Mouse (Mus musculus) layer of hippocampus, adult 2 months (tissue): ENCODE measurements around the gene Spag7. TPM values are rescaled to one million over a fixed set of nuclear protein-coding genes. Genes with fewer than 3 reads are reported as not detected.

Experiments used
- DNase-seq, 2 experiments: peaks; one replicate each; pipeline ENCODE4 v3.0.0; 2022; ENCODE audit warnings: low spot score in 2 of 2
- H3K27ac ChIP-seq: fragments of 200-600 bp; 2 replicates; pipeline ENCODE4 v1.8.1; 2022
- H3K4me3 ChIP-seq: fragments of 200-600 bp; 2 replicates; pipeline ENCODE4 v1.8.1; 2022; ENCODE audit warnings: mild to moderate bottlenecking
- CTCF ChIP-seq: fragments of 200-600 bp; conservative IDR thresholded peaks from 2 replicates; pipeline ENCODE4 v1.8.1; 2022; ENCODE audit warnings: antibody characterized with exemption, mild to moderate bottlenecking, moderate library complexity
- total RNA-seq, 2 experiments: library from RNA; stranded (reverse); gene quantifications; 2 replicates each; pipeline ENCODE4 v1.2.3; 2021

Spag7 gene
- total RNA-seq, 2 experiments from 2014 or later: 50.8 to 54.7 TPM

- TF ChIP-seq CTCF: no peak
- no peak overlapping the region for H3K4me3 ChIP-seq
- no peak for DNase-seq
- peak overlapping the region; percentile 100 for H3K27ac ChIP-seq
These were observed 29.8 kb upstream of the Spag7 start for GRCm38 (mm10) chr11:70699051-70699450.

- no peak for DNase-seq
- peak; percentile 39 for TF ChIP-seq CTCF
- Histone ChIP-seq H3K27ac (no peak overlapping the region), H3K4me3 (no peak overlapping the region)
These were observed 28.2 kb upstream of the Spag7 start for GRCm38 (mm10) chr11:70697376-70697775.

DNA sequence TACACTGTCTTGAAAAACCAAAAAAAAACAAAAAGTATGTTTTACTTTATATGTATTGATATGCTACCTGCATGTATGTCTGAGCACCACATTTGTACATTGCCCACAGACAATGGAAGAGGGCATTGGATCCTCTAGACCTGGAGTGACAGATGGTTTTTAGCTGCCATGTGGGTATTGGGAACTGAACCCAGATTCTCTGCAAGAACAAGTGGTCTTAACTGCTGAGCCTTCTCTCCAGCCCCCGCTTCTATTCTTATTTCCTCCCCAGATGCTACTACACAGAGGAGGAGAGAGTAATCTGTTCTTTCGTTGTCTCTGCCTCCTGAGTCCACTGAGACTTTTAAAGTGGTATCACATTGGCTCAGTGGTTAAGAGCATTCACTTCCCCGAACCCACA, 24.3 kb upstream of the Spag7 start:
- TF ChIP-seq CTCF: no peak
- H3K4me3 ChIP-seq: no peak overlapping the region
- peak overlapping the region; percentile 61 for H3K27ac ChIP-seq
- peak; percentile 65 to 68 for DNase-seq

DNA sequence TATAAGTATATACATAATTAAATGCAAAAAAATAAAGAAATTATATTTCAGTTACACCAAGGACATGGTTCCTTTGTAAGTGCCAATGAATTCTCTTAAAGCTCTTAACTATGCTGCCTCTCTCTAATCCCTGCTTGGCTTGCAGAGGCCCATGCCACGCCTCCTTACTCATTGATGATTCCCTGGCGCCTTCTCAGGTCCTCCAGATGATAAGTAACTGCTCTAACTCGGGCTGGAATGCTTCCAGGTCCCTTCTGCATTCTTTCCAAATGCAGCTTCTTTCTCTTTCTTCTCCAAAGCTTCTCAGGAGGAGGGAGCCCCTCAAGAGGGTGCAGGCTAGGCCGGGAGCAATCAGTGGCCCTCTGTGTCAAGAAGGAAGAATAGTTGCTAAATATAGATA, 20.4 kb upstream of the Spag7 start:
- Histone ChIP-seq H3K27ac (peak overlapping the region; percentile 100), H3K4me3 (no peak overlapping the region)
- TF ChIP-seq CTCF: no peak
- no peak for DNase-seq

DNA sequence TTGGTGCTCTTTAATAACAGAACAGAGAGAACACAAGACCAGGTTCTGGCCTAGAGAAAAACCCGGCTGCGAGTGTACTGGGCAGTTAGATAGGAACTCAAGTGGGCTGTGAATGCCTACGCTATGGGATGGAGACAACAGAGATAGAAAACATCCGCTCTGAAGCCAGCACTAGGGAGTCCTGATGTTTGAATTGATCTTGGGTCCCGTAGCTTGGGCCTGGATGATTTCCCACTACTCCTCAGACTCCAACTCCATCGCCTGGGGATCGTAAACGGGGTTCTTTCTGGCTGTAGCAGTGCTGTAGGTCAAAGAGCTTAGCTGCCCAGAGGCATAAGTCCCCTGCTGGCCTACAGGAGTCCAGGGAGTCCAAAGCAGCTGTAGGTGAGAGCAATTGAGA, 19.2 kb upstream of the Spag7 start:
- no peak for DNase-seq

GRCm38 (mm10) chr11:70687601-70688199, 18.5 kb upstream of the Spag7 start, which contains the start of gene Camta2:
Camta2 (minus strand) TSS chr11:70688105.
- H3K27ac ChIP-seq: peak within 1 kb of the TSS; percentile 100
- H3K4me3 ChIP-seq: peak within 1 kb of the TSS; percentile 94
- peak; percentile 84 to 89 for DNase-seq
- TF ChIP-seq CTCF: peak; percentile 81

More for the DNA sequence above, 19.2 kb upstream of the Spag7 start:
- Histone ChIP-seq H3K4me3 (peak overlapping the region; percentile 94), H3K27ac (peak overlapping the region; percentile 100)
- no peak for TF ChIP-seq CTCF

DNA sequence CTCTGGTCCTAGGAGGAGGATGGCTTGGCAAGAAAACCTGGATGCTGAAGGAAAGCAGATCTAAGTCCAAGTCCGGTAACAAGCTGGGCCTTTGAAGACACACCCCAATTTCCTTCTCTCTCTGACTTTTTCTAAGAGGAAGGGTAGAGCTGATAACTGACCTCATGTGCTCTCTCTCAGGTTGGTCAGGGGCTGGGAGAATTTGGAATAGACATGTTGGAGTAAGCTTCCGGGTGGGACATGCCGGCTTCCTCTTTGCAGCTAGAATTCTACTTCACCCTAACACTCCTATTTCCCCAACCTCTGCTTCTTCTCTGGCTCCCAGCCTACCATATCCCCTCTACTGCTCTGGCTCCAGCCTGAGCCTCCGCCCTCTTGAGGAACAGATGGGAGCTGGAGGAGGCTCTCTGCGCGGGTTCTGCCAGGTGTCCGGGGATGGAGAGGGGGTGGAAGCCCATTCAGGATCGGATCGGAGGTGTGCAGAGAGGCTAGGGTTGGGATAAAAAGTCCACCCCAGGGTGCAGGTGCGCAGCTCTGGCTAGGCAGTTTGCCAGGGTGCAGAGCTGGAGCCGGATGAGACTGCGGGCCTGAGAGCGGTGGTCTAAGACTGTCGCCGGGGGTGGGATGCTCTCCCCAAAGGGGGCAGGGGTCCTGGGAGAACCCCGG, 17.8 kb upstream of the Spag7 start:
- H3K27ac ChIP-seq: peak overlapping the region; percentile 100
- DNase-seq: peak; percentile 70 to 71
- TF ChIP-seq CTCF: no peak
- peak overlapping the region; percentile 94 for H3K4me3 ChIP-seq

GRCm38 (mm10) chr11:70683640-70684039, 14.4 kb upstream of the Spag7 start:
- Histone ChIP-seq H3K27ac (peak overlapping the region; percentile 100), H3K4me3 (peak overlapping the region; percentile 23; the same call in 1 of the 2 replicates)
- no peak for TF ChIP-seq CTCF
- no peak for DNase-seq

DNA sequence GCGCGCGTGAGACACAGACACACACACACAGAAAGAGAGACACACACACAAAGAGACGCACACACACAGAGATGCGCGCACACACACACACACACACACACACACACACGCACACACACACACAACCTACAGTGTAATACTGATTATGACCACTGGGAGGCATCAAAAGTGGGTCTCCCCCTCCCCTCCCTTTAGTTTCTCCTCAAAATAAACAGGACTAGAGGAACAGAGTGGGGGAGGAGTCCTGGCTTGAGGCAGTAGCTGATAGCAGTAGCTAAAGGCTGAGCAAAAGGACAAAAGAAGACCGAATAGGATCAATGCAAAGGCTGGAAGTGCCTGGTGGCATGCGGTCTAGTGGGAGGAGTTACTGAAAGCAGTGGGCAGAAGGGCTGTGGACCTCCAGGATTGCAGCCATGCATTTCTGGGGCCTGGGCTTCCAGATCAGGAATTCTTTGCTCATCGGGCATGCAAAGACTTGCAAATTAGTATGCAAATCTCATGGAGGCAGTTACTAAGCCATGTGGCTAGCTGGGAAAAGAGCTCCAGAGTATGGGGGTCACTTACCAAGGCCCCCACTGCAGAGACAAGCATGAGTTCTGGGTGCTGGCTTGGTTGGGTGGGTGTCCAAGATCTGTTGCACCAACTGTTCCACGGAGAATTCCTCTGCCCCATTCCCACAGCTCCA, 12.8 kb upstream of the Spag7 start:
- peak overlapping the region; percentile 9; the same call in 1 of the 2 replicates for H3K4me3 ChIP-seq
- DNase-seq: no peak
- H3K27ac ChIP-seq: peak overlapping the region; percentile 100
- TF ChIP-seq CTCF: peak; percentile 65

- TF ChIP-seq CTCF: no peak
- H3K27ac ChIP-seq: peak overlapping the region; percentile 68
- no peak overlapping the region for H3K4me3 ChIP-seq
- DNase-seq: no peak
These were observed 12.0 kb upstream of the Spag7 start for GRCm38 (mm10) chr11:70681170-70681569.

DNA sequence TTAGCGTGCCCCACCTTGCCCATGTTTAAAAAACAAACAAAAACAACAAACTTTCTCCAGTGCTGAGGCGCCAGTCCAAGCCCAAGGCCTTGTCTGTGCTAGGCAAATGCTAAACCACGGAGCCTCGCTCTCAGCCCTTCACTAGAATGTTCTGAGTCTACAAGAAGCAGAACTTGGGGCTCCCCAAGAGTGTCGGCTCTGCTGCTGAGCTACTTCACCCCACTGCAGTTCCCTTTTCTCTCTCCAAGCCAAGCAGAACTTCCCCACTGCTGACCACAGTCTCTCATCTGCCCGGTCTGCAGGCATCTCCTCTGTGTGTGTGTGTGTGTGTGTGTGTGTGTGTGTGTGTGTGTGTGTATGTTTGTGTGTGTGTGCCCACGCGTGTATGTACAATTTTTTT, 10.7 kb upstream of the Spag7 start:
- H3K27ac ChIP-seq: peak overlapping the region; percentile 24; the same call in 1 of the 2 replicates
- TF ChIP-seq CTCF: no peak
- DNase-seq: no peak
- no peak overlapping the region for H3K4me3 ChIP-seq

- no peak for TF ChIP-seq CTCF
- H3K4me3 ChIP-seq: no peak overlapping the region
- no peak for DNase-seq
- peak overlapping the region; percentile 24; the same call in 1 of the 2 replicates for H3K27ac ChIP-seq
These were observed 10.1 kb upstream of the Spag7 start for GRCm38 (mm10) chr11:70679361-70679760.

DNA sequence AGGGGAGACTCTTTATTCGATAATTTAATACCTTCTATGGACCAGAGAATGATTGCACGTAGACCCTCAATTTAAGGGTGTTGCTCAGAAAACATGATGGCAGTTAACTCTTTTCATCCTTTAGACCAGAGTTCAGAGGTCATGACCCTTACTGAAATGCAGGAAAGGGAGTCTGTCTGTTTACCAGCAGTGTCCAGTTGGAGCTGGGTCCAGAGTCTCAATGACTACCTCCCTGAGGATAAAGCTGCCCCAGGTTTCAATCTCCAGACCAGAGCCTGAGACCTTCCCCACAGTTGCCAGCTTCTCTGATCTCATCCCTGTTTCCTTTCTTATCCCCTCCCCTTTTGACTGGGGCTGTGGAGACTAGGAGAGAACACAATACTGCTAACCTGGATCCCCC, 9.4 kb upstream of the Spag7 start:
- H3K4me3 ChIP-seq: no peak overlapping the region
- H3K27ac ChIP-seq: peak overlapping the region; percentile 46; the same call in 1 of the 2 replicates
- no peak for DNase-seq
- no peak for TF ChIP-seq CTCF
